Mouse (Mus musculus) olfactory bulb, adult 2 months (tissue): ENCODE results near the gene Rap1gap2.

Experiments
- CTCF ChIP-seq: fragments of 200-500 bp; IDR thresholded peaks from 2 replicates; pipeline ENCODE4 v1.5.1; 2012; ENCODE audit warnings: low read depth, mild to moderate bottlenecking, low read length, moderate library complexity; ENCODE audit not compliant: insufficient read depth
- POLR2A ChIP-seq: fragments of 200-500 bp; IDR thresholded peaks from 2 replicates; pipeline ENCODE4 v1.6.1; 2012; ENCODE audit warnings: mild to moderate bottlenecking, low read depth, low read length, moderate library complexity; ENCODE audit not compliant: insufficient read depth

- no peak for TF ChIP-seq CTCF
- no peak for TF ChIP-seq POLR2A
Measured at GRCm38 (mm10) chr11:74582464-74582863, 28.3 kb downstream of the Rap1gap2 start.
